Mouse (Mus musculus) embryonic facial prominence, embryonic 12.5 days (tissue): ENCODE data around the gene Gm45062. TPM values are rescaled to one million over a fixed set of nuclear protein-coding genes. Genes with fewer than 3 reads are reported as not detected.

Experiments used
- ATAC-seq: fragments of 200-750 bp; cut with Nextera tagmentation; 2 replicates; pipeline ENCODE4 v1.8.0; 2017; ENCODE audit not compliant: insufficient number of reproducible peaks, insufficient read depth, low FRiP score, low TSS enrichment
- H3K27ac ChIP-seq: fragments of 300-500 bp; sonication (generic); 2 replicates; pipeline ENCODE4 v1.5.1; 2016; ENCODE audit warnings: mild to moderate bottlenecking
- H3K27me3 ChIP-seq: fragments of 300-500 bp; sonication (generic); 2 replicates; pipeline ENCODE4 v1.6.1; 2016; ENCODE audit warnings: mild to moderate bottlenecking, moderate library complexity
- H3K36me3 ChIP-seq: fragments of 300-500 bp; sonication (generic); 2 replicates; pipeline ENCODE4 v1.6.1; 2016; ENCODE audit warnings: mild to moderate bottlenecking
- H3K4me1 ChIP-seq: fragments of 300-500 bp; sonication (generic); 2 replicates; pipeline ENCODE4 v1.6.1; 2016
- H3K4me2 ChIP-seq: fragments of 300-500 bp; sonication (generic); replicated peaks from 2 replicates; pipeline ENCODE4 v1.6.1; 2016; ENCODE audit warnings: mild to moderate bottlenecking, moderate library complexity
- H3K4me3 ChIP-seq: fragments of 300-500 bp; sonication (generic); 2 replicates; pipeline ENCODE4 v1.5.1; 2016; ENCODE audit warnings: mild to moderate bottlenecking
- H3K9ac ChIP-seq: fragments of 300-500 bp; sonication (generic); 2 replicates; pipeline ENCODE4 v1.6.1; 2016; ENCODE audit warnings: mild to moderate bottlenecking, moderate library complexity
- H3K9me3 ChIP-seq: fragments of 300-500 bp; sonication (generic); 2 replicates; pipeline ENCODE4 v1.6.1; 2016; ENCODE audit warnings: mild to moderate bottlenecking, moderate library complexity
- WGBS: fragments of 180-500 bp; shearing (Covaris S2); methylation state at CpG from one replicate; pipeline ENCODE4 v1.1.7; 2016; 5-methylcytosine and 5-hydroxymethylcytosine counted together
- polyA plus RNA-seq: library from polyadenylated mRNA; unstranded; fragments of >200 nt; fragmentation: Nextera tagmentation; extraction: Ambion mirVana; gene quantifications from 2 replicates; pipeline ENCODE4 v1.2.1, GENCODE M21; 2016

Gene Gm45062
- polyA plus RNA-seq, 1 experiment from 2014 or later, result 11.6 TPM

- ATAC-seq, result no peak
Measured at GRCm38 (mm10) chr6:8403127-8403526, 143.9 kb downstream of the Gm45062 start.

GRCm38 (mm10) chr6:8405844-8406243 is 146.6 kb downstream of the Gm45062 start:
- 83% methylated on average over 5 of the region's 5 CpGs for WGBS
- no peaks in the 10 kb centered on the region for H3K36me3 ChIP-seq
- no peak for ATAC-seq
- no peaks in the 10 kb centered on the region for H3K27me3 ChIP-seq
- no peak overlapping the region for H3K4me2 ChIP-seq
- no peaks in the 10 kb centered on the region for H3K9me3 ChIP-seq
- no peak overlapping the region for H3K9ac ChIP-seq
- no peaks in the 10 kb centered on the region for H3K4me1 ChIP-seq
- no peak overlapping the region for H3K4me3 ChIP-seq
- no peak overlapping the region for H3K27ac ChIP-seq

More at GRCm38 (mm10) chr6:8403127-8403526, 143.9 kb downstream of the Gm45062 start:
- H3K27ac ChIP-seq, result no peak overlapping the region
- no peak overlapping the region for H3K4me2 ChIP-seq
- no peaks in the 10 kb centered on the region for H3K27me3 ChIP-seq
- H3K4me3 ChIP-seq, result no peak overlapping the region
- 82% methylated on average over 5 of the region's 5 CpGs for WGBS
- no peaks in the 10 kb centered on the region for H3K9me3 ChIP-seq
- no peak overlapping the region for H3K9ac ChIP-seq
- no peaks in the 10 kb centered on the region for H3K4me1 ChIP-seq
- no peaks in the 10 kb centered on the region for H3K36me3 ChIP-seq

GRCm38 (mm10) chr6:8408332-8408731 is 149.1 kb downstream of the Gm45062 start:
- 84% methylated on average over 2 of the region's 2 CpGs for WGBS
- H3K4me1 ChIP-seq, result no peaks in the 10 kb centered on the region
- H3K9ac ChIP-seq, result no peak overlapping the region
- no peaks in the 10 kb centered on the region for H3K36me3 ChIP-seq
- H3K4me2 ChIP-seq, result no peak overlapping the region
- no peak for ATAC-seq
- no peak overlapping the region for H3K4me3 ChIP-seq
- H3K27ac ChIP-seq, result no peak overlapping the region
- H3K9me3 ChIP-seq, result no peaks in the 10 kb centered on the region
- no peaks in the 10 kb centered on the region for H3K27me3 ChIP-seq

- Histone ChIP-seq H3K4me2 (no peak overlapping the region), H3K9ac (no peak overlapping the region), H3K27me3 (no peaks in the 10 kb centered on the region), H3K4me1 (no peaks in the 10 kb centered on the region), H3K9me3 (no peaks in the 10 kb centered on the region), H3K4me3 (no peak overlapping the region), H3K36me3 (no peaks in the 10 kb centered on the region), H3K27ac (no peak overlapping the region)
- ATAC-seq, result no peak
- WGBS, result 89% methylated on average over 4 of the region's 4 CpGs
Measured at GRCm38 (mm10) chr6:8409865-8410264, 150.6 kb downstream of the Gm45062 start.

GRCm38 (mm10) chr6:8412845-8413598 is 153.8 kb downstream of the Gm45062 start:
- WGBS, result 70% methylated on average over 10 of the region's 10 CpGs
- no peak for ATAC-seq

GRCm38 (mm10) chr6:8414020-8414419 is 154.8 kb downstream of the Gm45062 start:
- no peak for ATAC-seq
- Histone ChIP-seq H3K27me3 (no peaks in the 10 kb centered on the region), H3K36me3 (no peaks in the 10 kb centered on the region), H3K4me3 (no peak overlapping the region), H3K4me2 (no peak overlapping the region), H3K4me1 (no peaks in the 10 kb centered on the region), H3K27ac (no peak overlapping the region), H3K9ac (no peak overlapping the region), H3K9me3 (no peaks in the 10 kb centered on the region)
- 60% methylated on average over 9 of the region's 9 CpGs for WGBS

More at GRCm38 (mm10) chr6:8412845-8413598, 153.8 kb downstream of the Gm45062 start:
- Histone ChIP-seq H3K9me3 (no peaks in the 10 kb centered on the region), H3K27ac (no peak overlapping the region), H3K36me3 (no peaks in the 10 kb centered on the region), H3K4me3 (no peak overlapping the region), H3K9ac (no peak overlapping the region), H3K4me2 (no peak overlapping the region), H3K4me1 (no peaks in the 10 kb centered on the region), H3K27me3 (no peaks in the 10 kb centered on the region)

- Histone ChIP-seq H3K4me2 (no peak overlapping the region), H3K27ac (no peak overlapping the region), H3K9me3 (no peaks in the 10 kb centered on the region), H3K36me3 (no peaks in the 10 kb centered on the region), H3K9ac (no peak overlapping the region), H3K4me1 (0 out of 2 replicates have a peak, but pooled peaks cover 3% of the 10 kb centered on the region), H3K4me3 (no peak overlapping the region), H3K27me3 (no peaks in the 10 kb centered on the region)
- no peak for ATAC-seq
- 94% methylated on average over 5 of the region's 5 CpGs for WGBS
Measured at GRCm38 (mm10) chr6:8415823-8416222, 156.6 kb downstream of the Gm45062 start.

GRCm38 (mm10) chr6:8416802-8417569 is 157.7 kb downstream of the Gm45062 start:
- Histone ChIP-seq H3K4me3 (no peak overlapping the region), H3K9me3 (no peaks in the 10 kb centered on the region)
- 52% methylated on average over 8 of the region's 8 CpGs for WGBS

GRCm38 (mm10) chr6:8419485-8420186 is 160.4 kb downstream of the Gm45062 start:
- Histone ChIP-seq H3K36me3 (no peaks in the 10 kb centered on the region), H3K9ac (no peak overlapping the region), H3K9me3 (no peaks in the 10 kb centered on the region), H3K4me3 (no peak overlapping the region), H3K4me1 (0 out of 2 replicates have a peak, but pooled peaks cover 3% of the 10 kb centered on the region), H3K4me2 (no peak overlapping the region), H3K27me3 (no peaks in the 10 kb centered on the region), H3K27ac (no peak overlapping the region)
- ATAC-seq, result no peak
- 39% methylated on average over 4 of the region's 4 CpGs for WGBS

More at GRCm38 (mm10) chr6:8416802-8417569, 157.7 kb downstream of the Gm45062 start:
- H3K4me2 ChIP-seq, result no peak overlapping the region
- no peaks in the 10 kb centered on the region for H3K36me3 ChIP-seq
- H3K27ac ChIP-seq, result no peak overlapping the region
- H3K9ac ChIP-seq, result no peak overlapping the region
- H3K4me1 ChIP-seq, result 0 out of 2 replicates have a peak, but pooled peaks cover 3% of the 10 kb centered on the region
- H3K27me3 ChIP-seq, result no peaks in the 10 kb centered on the region
- peak; percentile 35; the same call in 1 of the 2 replicates for ATAC-seq

- H3K4me1 ChIP-seq, result 0 out of 2 replicates have a peak, but pooled peaks cover 3% of the 10 kb centered on the region
- no peak overlapping the region for H3K4me3 ChIP-seq
- no peak overlapping the region for H3K27ac ChIP-seq
- no peak overlapping the region for H3K9ac ChIP-seq
- no peak overlapping the region for H3K4me2 ChIP-seq
- H3K9me3 ChIP-seq, result no peaks in the 10 kb centered on the region
- ATAC-seq, result no peak
- H3K27me3 ChIP-seq, result no peaks in the 10 kb centered on the region
- WGBS, result 85% methylated on average over 1 of the region's 1 CpGs
- H3K36me3 ChIP-seq, result no peaks in the 10 kb centered on the region
Measured at GRCm38 (mm10) chr6:8420187-8420503, 160.9 kb downstream of the Gm45062 start.

- no peak for ATAC-seq
- Histone ChIP-seq H3K9ac (no peak overlapping the region), H3K36me3 (no peaks in the 10 kb centered on the region), H3K4me1 (0 out of 2 replicates have a peak, but pooled peaks cover 3% of the 10 kb centered on the region), H3K4me3 (no peak overlapping the region), H3K4me2 (no peak overlapping the region), H3K27me3 (no peaks in the 10 kb centered on the region), H3K9me3 (no peaks in the 10 kb centered on the region), H3K27ac (no peak overlapping the region)
- WGBS, result 79% methylated on average over 5 of the region's 5 CpGs
Measured at GRCm38 (mm10) chr6:8421421-8421820, 162.2 kb downstream of the Gm45062 start.
